Mouse (Mus musculus) splenic B cell, adult 2 months (primary cell): ENCODE data around the gene A630095N17Rik.
A peak's percentile ranks its signal among the peaks of the same experiment; 100 is the strongest.

ENCODE experiments used
- DNase-seq: peaks from one replicate; pipeline ENCODE4 v3.0.0-alpha.2; 2011; ENCODE audit warnings: low read depth, low spot score
- H3K27me3 ChIP-seq: 2 replicates; pipeline ENCODE4 v1.6.1; 2012; ENCODE audit warnings: mild to moderate bottlenecking, low read length, moderate library complexity, mixed read lengths; ENCODE audit not compliant: control insufficient read depth, poor library complexity, insufficient read depth, severe bottlenecking
- H3K36me3 ChIP-seq: 2 replicates; pipeline ENCODE4 v1.6.1; 2012; ENCODE audit warnings: mild to moderate bottlenecking, low read length, moderate library complexity, mixed read lengths; ENCODE audit not compliant: control insufficient read depth, poor library complexity, insufficient read depth, severe bottlenecking

Gene A630095N17Rik

GRCm38 (mm10) chr1:75181377-75181870, 50.5 kb downstream of the A630095N17Rik start:
- Histone ChIP-seq H3K27me3 (no peaks in the 10 kb centered on the region), H3K36me3 (no peaks in the 10 kb centered on the region; the same call in none of the 2 replicates)
- DNase-seq = no peak

- no peak for DNase-seq
- H3K36me3 ChIP-seq = no peaks in the 10 kb centered on the region; the same call in none of the 2 replicates
- no peaks in the 10 kb centered on the region for H3K27me3 ChIP-seq
Observed at GRCm38 (mm10) chr1:75180741-75181140, 51.2 kb downstream of the A630095N17Rik start.

GRCm38 (mm10) chr1:75180105-75180590, 51.8 kb downstream of the A630095N17Rik start, which contains the start of gene Abcb6:
Gene Abcb6, minus strand, starts transcription at chr1:75180392.
- peak; percentile 85 for DNase-seq
- H3K27me3 ChIP-seq = no peaks in the 10 kb centered on the region
- no peaks in the 10 kb centered on the region; the same call in none of the 2 replicates for H3K36me3 ChIP-seq

- no peak for DNase-seq
Observed at GRCm38 (mm10) chr1:75179334-75180104, 52.4 kb downstream of the A630095N17Rik start.

More at GRCm38 (mm10) chr1:75179334-75180104, 52.4 kb downstream of the A630095N17Rik start:
- H3K27me3 ChIP-seq = no peaks in the 10 kb centered on the region
- H3K36me3 ChIP-seq = no peaks in the 10 kb centered on the region; the same call in none of the 2 replicates
